Mouse (Mus musculus) heart, postnatal 0 days (tissue): ENCODE measurements around the gene Nav2.

Experiments used
- CTCF ChIP-seq: IDR thresholded peaks from 2 replicates; pipeline ENCODE4 v1.5.1; 2016; ENCODE audit warnings: antibody characterized with exemption, control low read depth, low read depth
- EP300 ChIP-seq: IDR thresholded peaks from 2 replicates; pipeline ENCODE4 v1.6.1; 2016; ENCODE audit warnings: antibody characterized with exemption, low read depth

DNA sequence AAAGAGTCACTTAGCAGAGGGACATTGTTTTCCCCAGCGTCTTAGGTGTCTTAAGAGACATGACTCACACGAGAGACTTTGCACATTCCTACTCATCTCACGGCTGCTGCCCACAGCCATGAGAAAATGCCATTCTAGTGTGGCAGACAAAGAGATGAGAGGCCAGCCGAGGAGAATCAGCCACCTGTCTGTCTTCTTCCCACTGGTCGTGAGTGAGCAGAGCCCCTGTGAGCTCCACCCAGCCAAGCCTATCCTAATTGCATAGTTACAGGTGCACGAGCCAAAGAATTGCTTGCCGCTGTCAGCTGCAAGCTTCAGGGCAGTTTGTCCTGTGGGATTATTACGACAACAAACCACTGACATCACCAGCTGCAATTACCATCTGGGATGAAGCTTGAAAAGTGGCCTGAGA lies 167.8 kb downstream of the Nav2 start:
- no peak for TF ChIP-seq CTCF
- no peak for TF ChIP-seq EP300
